Mouse (Mus musculus): ENCODE measurements at regions not wholly inside any gene's neighbourhood (a gene's known extent, or its start where the extent isn't known, plus 50 kb on each side); places are given as distances from the start of the nearest gene placed in this dataset.

DNA sequence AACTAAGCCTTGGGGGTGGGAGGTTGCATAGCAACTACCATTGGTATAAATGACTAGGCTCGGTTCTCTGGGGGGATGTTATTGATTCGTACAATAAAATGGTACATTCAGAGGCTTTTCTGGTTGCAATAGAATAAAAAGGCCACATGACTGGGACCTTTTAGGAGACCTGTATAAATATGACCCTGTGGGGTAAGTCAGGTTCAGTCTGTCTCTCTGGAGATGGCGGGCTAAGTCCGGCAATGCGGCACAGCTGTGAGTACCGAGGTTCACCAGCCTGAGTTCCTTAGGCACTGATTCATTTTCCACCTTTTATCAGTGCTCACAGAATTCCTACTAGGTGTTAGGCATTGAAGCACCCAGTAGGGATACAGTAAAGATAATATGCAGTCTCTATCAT lies 115.5 kb downstream of the Qpct start:
- no peak for DNase-seq (ENCODE audit: low spot score in 2 of 2)

DNA sequence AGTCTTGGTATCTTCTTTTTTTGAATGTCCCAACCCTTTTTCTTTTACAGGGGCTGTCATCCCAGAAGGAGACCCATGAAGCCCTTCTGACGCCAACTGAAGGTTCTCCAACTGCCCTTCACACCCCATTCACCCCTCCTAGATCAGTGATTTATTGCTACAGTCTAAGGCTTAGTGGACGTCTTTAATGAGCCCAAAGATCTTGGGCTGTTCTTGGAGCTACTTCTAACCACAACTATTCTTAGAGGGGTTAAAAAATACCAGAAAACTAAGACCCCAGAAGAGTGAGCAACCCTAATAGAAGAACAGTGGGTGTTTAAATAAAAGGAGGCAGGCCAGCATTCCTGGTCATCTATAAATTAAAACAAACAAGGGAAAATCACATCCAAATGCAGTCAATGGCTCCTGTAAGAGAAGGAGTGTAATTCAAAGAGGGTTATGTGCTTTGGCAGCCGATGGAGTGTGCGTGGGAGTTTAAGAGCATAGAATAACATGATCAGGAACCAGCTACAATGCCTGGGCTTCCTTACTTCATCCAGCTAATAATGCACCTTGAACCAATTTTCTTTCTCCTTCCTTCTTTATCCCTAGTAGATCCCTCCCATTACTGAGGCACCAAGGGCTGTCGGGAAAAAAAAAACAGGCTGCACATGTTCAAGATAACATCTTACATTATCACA lies 113.3 kb downstream of the Qpct start:
- DNase-seq (ENCODE audit: low spot score in 2 of 2), result no peak

DNA sequence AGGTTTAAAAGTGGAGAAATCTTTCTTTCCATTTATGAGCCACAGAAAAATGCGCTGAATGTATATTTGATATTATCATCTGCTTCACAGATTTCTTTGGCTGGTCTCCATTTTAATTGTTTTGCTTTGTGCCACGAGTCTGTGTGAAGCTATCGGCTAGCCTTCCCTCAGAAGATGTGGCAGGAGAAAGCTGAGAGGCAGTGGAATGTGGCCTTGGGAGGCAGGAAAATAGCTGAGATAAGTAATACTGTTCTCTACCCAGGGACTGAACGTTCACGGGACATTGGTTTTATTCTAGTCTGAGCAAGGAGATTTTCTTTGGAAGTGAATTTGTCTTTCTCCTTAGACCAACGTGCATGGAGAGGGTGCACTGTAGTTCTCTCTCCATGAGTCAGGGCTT lies 112.3 kb downstream of the Qpct start:
- DNase-seq (ENCODE audit: low spot score in 2 of 2), result no peak

DNA sequence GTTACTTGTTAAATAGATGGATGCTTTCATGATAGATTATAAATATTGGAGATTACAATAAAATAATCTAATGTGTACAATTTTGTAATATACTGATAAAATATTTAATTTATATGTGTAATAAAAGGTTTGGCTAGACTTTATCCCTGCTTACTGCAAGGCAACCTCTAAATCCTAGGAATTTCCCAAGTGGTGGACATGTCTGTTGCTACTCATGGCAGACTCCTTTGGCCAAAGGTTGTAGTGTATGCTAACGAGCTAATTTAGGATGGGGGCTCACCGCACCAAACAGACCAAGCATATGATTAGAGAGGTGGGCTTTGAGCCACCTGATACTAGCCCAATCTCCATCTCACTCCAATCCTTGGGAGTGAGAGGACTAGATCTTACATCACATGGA lies 102.4 kb downstream of the Qpct start:
- DNase-seq (ENCODE audit: low spot score in 2 of 2), result no peak

DNA sequence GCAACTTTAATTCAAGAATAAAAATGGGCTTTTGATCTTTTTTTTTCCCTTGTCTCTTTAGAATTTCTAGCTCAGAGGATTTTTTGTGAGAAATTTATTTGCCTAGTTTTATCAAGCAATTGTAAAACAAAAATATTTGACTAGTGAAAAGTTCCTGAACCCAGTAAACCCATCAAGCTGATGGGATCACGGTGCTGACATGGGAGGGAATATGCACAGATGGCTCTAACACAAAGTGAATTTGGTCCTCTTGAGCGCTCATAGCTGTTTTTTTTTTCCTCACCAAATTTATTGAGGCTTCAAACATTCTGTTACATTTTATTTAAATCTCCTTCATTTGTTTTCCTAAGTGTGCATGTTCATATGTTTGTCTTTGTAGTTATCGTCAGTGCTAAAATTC lies 101.1 kb downstream of the Qpct start:
- DNase-seq (ENCODE audit: low spot score in 2 of 2), result no peak

- no peak for DNase-seq (ENCODE audit: low spot score in 2 of 2)
These were observed 96.2 kb downstream of the Qpct start for GRCm38 (mm10) chr17:79147883-79148282.

DNA sequence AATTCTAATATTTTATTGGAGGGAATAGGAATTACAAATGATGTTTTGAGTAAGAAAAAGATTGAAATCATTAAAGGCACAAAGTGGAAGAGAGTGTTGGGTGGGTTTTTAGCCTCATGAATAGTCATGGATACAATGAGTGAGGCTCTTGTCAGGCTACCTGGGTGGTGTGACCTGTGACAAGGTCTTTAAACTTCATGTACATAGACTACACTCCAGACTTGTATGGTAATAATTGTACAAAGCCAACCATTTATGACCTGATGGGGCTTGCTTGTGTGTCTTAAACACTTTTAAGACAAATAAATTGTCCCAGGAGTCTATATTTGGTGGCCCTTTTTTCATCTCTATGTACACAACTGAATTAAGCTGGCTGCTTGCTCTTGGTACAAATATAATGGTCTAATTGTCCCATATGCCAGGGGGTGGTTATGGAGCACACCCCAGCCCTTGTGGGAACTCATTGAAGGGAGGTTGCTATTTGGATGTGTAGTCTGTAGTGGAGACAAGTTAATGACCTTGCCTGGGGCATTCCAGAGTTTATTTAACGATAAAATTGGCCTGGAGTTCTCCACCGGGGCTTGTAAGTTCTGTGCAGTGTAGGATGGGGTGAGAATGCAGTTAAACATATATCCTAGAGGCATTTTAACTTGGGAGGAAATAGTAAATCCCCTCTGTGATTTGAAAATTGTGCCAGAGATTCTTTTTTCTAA lies 93.4 kb downstream of the Qpct start:
- no peak for DNase-seq (ENCODE audit: low spot score in 2 of 2)

- DNase-seq (ENCODE audit: low spot score in 2 of 2), result no peak
These were observed 91.3 kb downstream of the Qpct start for GRCm38 (mm10) chr17:79143031-79143430.
